Mouse (Mus musculus) inflammation-experienced regulatory T-cells, adult 16 weeks (primary cell): ENCODE measurements around the gene Pcsk1. TPM values are rescaled to one million over a fixed set of nuclear protein-coding genes. Genes with fewer than 3 reads are reported as not detected.

Experiments
- polyA plus RNA-seq: library from polyadenylated mRNA; unstranded; fragments of 100-300 nt; shearing (Covaris generic); gene quantifications from one replicate; pipeline ENCODE4 v1.2.1, GENCODE M21; 2017

Pcsk1 gene
- polyA plus RNA-seq = 1.3 TPM

DNA sequence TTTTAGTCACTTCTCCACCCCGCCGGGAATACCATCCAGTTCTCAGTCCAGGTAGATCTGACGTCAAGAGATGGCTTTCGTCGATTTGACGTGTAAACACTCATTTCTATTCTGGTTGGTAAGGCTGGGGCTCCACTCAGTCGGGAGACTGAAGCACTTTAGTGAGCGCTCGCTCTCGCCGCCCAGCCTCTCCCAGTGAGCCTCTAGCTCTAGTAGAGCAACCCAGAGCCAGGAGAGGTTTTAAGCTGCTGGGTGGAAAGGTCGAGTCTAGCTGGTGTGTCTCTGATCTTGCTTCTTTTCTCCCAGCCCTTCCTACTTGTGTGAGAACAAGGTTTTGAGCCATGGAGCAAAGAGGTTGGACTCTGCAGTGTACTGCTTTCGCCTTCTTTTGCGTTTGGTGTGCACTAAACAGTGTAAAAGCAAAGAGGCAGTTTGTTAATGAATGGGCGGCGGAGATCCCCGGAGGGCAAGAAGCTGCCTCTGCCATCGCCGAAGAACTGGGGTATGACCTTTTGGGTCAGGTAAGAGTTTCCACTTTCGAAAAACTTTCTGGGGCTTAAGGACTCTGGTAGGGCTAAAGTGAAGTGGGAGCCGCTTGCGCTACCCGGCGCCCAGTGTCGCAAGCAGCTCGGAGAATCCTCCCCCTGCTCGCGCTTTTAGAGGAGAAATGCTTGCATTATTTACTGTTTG is at the start of gene Pcsk1:
TSS of gene Pcsk1 (plus strand) at position 106 of the 690 bp plus-strand sequence.

